In genomic region chr4:70228350-70228749, GRCm38 (mm10) we compare ENCODE assay signal across 21 mouse cellular contexts.
DNase-seq lines count a peak whose midpoint lies in the region; ATAC-seq and TF ChIP-seq lines count a peak whose summit lies in the region.
"Had no signal": no experiment of that assay in that cellular context is flagged by ENCODE, and none has a peak within 500 bp of the region (broad histone marks: within the 10 kb centered on the region; RNA-seq: fewer than 3 reads in every experiment).

No protein-coding gene starts in this region.

- WGBS in kidney, embryonic 14.5 days: 58% methylated on average over 2 of the region's 2 CpGs
- 60% methylated on average over 2 of the region's 2 CpGs for WGBS in kidney, postnatal 0 days
- WGBS in lung, embryonic 16.5 days: 65% methylated on average over 2 of the region's 2 CpGs

- peaks cover 33% of the 10 kb centered on the region; the same call in 1 of the 2 replicates for H3K36me3 ChIP-seq in kidney, embryonic 14.5 days (ENCODE audit: control insufficient read depth, insufficient read depth, low read length)
- H3K36me3 ChIP-seq in kidney, postnatal 0 days (ENCODE audit: insufficient read depth, low read length): peaks cover 17% of the 10 kb centered on the region; the same call in 1 of the 2 replicates
- H3K36me3 ChIP-seq in lung, embryonic 16.5 days (ENCODE audit: control insufficient read depth, insufficient read depth, low read length): peaks cover 9% of the 10 kb centered on the region

- TF ChIP-seq CTCF in kidney, postnatal 0 days (IDR thresholded peaks at IDR 0.05; ENCODE audit: low read depth): no peak

- H3K27me3 ChIP-seq in kidney, embryonic 14.5 days (ENCODE audit: control insufficient read depth, insufficient read depth, low read length): no peaks in the 10 kb centered on the region
- H3K27me3 ChIP-seq in kidney, postnatal 0 days (ENCODE audit: insufficient read depth, low read length): no peaks in the 10 kb centered on the region
- H3K27me3 ChIP-seq in lung, embryonic 16.5 days (ENCODE audit: control insufficient read depth, insufficient read depth, low read depth, low read length): no peaks in the 10 kb centered on the region
- H3K27me3 ChIP-seq: embryonic facial prominence, embryonic 12.5 days; embryonic facial prominence, embryonic 15.5 days; forebrain, embryonic 15.5 days; hindbrain, embryonic 12.5 days; hindbrain, embryonic 15.5 days had no signal

- H3K4me2 ChIP-seq in kidney, embryonic 14.5 days (replicated peaks; ENCODE audit: low read depth, low read length): no peak overlapping the region
- no peak overlapping the region for H3K4me2 ChIP-seq in kidney, postnatal 0 days (ENCODE audit: low read length)
- no peak overlapping the region for H3K4me2 ChIP-seq in lung, embryonic 16.5 days (ENCODE audit: low read depth, low read length)
- H3K4me2 ChIP-seq: embryonic facial prominence, embryonic 12.5 days; embryonic facial prominence, embryonic 15.5 days; forebrain, embryonic 15.5 days; heart, embryonic 11.5 days; hindbrain, embryonic 12.5 days; hindbrain, embryonic 15.5 days had no signal

- no peak for DNase-seq in kidney, adult 11 months
- DNase-seq in kidney, postnatal 0 days (ENCODE audit: low spot score): peak; percentile 17
- DNase-seq in kidney, postnatal 10 days: no peak
- DNase-seq in lung, postnatal 14 days: no peak
- DNase-seq: adrenal gland, adult 2 months; cerebellum, adult 11-12 months; cerebellum, adult 8-10 months; cerebellum, postnatal 10 days; cerebellum, postnatal 36 days; embryo, embryonic 11 days; gastrocnemius, adult 2 months; gastrocnemius, postnatal 14 days had no signal

- no peak overlapping the region for H3K27ac ChIP-seq in kidney, embryonic 14.5 days (ENCODE audit: low read depth, low read length)
- H3K27ac ChIP-seq in kidney, postnatal 0 days: no peak overlapping the region
- H3K27ac ChIP-seq in lung, embryonic 16.5 days (ENCODE audit: low read length): no peak overlapping the region
- H3K27ac ChIP-seq: embryonic facial prominence, embryonic 12.5 days; embryonic facial prominence, embryonic 15.5 days; forebrain, embryonic 15.5 days; gastrocnemius, adult 2 months; hindbrain, embryonic 12.5 days; hindbrain, embryonic 15.5 days had no signal

- H3K9ac ChIP-seq in kidney, embryonic 14.5 days (ENCODE audit: low read depth, low read length): no peak overlapping the region
- no peak overlapping the region for H3K9ac ChIP-seq in kidney, postnatal 0 days (ENCODE audit: low read depth, low read length)
- H3K9ac ChIP-seq in lung, embryonic 16.5 days (ENCODE audit: low read length): no peak overlapping the region
- H3K9ac ChIP-seq: embryonic facial prominence, embryonic 12.5 days; embryonic facial prominence, embryonic 15.5 days; forebrain, embryonic 15.5 days; hindbrain, embryonic 12.5 days; hindbrain, embryonic 15.5 days had no signal

- H3K4me1 ChIP-seq in kidney, embryonic 14.5 days (ENCODE audit: control insufficient read depth, insufficient read depth, low read length): no peaks in the 10 kb centered on the region
- H3K4me1 ChIP-seq in kidney, postnatal 0 days (replicated peaks; ENCODE audit: insufficient read depth, low read length): no peaks in the 10 kb centered on the region
- no peaks in the 10 kb centered on the region for H3K4me1 ChIP-seq in lung, embryonic 16.5 days (replicated peaks; ENCODE audit: control insufficient read depth, insufficient read depth, low read length)
- H3K4me1 ChIP-seq: embryonic facial prominence, embryonic 12.5 days; embryonic facial prominence, embryonic 15.5 days; forebrain, embryonic 15.5 days; hindbrain, embryonic 12.5 days; hindbrain, embryonic 15.5 days had no signal

- ATAC-seq in kidney, embryonic 14.5 days (ENCODE audit: low FRiP score, low TSS enrichment): 0 out of 2 replicates have a peak, but pooled peaks have one; percentile 58
- ATAC-seq in kidney, postnatal 0 days (replicated peaks; ENCODE audit: low FRiP score, low read depth): no peak
- peak; percentile 65 for ATAC-seq in lung, embryonic 16.5 days (ENCODE audit: low read depth)
- ATAC-seq: CD4-positive, CD25-positive, alpha-beta regulatory T cell, adult 4 months had no signal

- H3K4me3 ChIP-seq in kidney, embryonic 14.5 days (ENCODE audit: low read length): no peak overlapping the region
- H3K4me3 ChIP-seq in kidney, postnatal 0 days (replicated peaks; ENCODE audit: low read depth, low read length): no peak overlapping the region
- H3K4me3 ChIP-seq in lung, embryonic 16.5 days (ENCODE audit: low read length): no peak overlapping the region
- H3K4me3 ChIP-seq: embryonic facial prominence, embryonic 12.5 days; embryonic facial prominence, embryonic 15.5 days; forebrain, embryonic 15.5 days; gastrocnemius, adult 2 months; hindbrain, embryonic 12.5 days; hindbrain, embryonic 15.5 days had no signal

- no peaks in the 10 kb centered on the region for H3K9me3 ChIP-seq in kidney, embryonic 14.5 days (ENCODE audit: control insufficient read depth, low read length)
- no peaks in the 10 kb centered on the region for H3K9me3 ChIP-seq in kidney, postnatal 0 days (replicated peaks; ENCODE audit: low read length)
- no peaks in the 10 kb centered on the region for H3K9me3 ChIP-seq in lung, embryonic 16.5 days (ENCODE audit: control insufficient read depth, low read length)
- H3K9me3 ChIP-seq: embryonic facial prominence, embryonic 12.5 days; embryonic facial prominence, embryonic 15.5 days; forebrain, embryonic 15.5 days; hindbrain, embryonic 12.5 days; hindbrain, embryonic 15.5 days had no signal
